Mouse (Mus musculus): ENCODE data around the gene Pdlim7.

The Pdlim7 gene

DNA sequence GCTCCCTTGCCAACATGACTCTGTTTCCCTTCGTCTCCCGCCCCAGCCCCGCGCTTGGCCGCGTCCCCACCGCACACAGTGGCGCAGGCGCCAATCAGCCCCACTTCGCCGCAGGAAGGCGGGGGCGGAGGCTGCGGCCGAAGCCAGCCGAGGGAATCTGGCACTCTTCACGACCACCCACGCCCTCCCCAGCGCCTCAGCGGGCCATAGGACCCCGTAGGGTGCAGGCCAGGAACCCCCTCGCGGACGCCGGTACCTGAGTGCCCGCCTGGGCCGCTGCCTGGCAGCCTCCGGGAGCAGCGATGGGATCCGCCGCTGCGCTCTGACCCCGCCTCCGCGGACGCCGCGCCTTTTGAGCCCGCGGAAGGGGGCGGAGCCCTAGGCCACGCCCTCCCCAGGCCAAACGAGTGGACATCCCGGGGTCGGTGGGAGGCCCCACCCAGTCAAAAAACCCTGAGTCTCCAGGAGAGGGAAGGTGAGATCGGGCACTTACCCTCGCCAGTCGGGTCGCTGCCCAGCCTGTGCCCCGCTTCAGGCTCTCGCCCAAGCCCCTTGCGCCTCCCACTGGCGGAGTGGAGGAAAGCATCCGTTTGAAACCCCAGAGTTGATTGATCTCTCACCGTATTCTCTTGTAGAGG is at the start of gene Pdlim7:
Gene Pdlim7 (minus strand): TSS at position 566 of the 638 bp plus-strand sequence.
- in situ Hi-C loops (cut with MboI, MseI) = loop anchor here (5.0 kb wide), 1 partner anchor 36 kb away; no protein-coding TSS in a partner anchor

DNA sequence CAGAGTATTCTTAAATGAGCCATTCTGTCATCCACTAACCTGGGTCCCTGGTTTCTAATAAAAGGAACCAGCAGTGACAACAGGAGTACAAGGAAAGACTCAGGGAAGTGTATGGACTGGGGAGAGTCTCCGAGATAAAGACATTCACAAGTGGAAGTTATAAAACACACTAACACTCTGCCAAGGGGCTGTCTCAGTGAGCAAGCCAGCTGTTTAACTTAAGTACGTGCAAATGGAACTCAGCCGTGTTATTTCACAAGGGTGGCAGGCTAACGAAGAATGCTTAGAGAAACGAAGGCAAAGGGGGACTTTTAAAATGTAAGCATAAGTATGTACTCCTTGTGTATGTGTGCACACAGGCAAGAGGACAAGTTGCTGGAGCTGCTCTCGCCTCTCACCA is 44.0 kb upstream of the Pdlim7 start:
- in situ Hi-C loops (cut with MboI, MseI) = no loop called here

GRCm38 (mm10) chr13:55555921-55556320 is 42.4 kb upstream of the Pdlim7 start:
- in situ Hi-C loops (cut with MboI, MseI) = no loop called here

DNA sequence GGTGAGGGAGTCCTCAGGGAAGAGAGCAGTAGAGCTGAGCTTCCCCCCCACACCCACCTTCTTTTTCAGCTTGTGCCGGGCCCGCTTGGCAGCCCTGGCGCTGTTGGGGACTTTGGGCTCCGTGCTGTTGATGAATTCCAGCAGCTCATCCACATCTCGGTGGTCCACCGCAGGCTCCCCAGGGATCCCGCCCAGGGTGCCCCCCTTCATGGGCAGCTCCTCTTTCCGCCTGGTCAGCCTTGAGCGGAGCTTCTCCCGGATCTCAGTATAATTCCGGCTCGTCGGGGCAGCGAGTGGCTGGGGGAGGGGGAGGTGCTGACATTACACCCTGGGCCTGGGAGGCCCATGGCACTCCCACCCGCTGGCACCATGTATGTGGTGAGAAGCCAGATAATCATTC is 35.6 kb upstream of the Pdlim7 start:
- in situ Hi-C loops (cut with MboI, MseI) = no loop called here

GRCm38 (mm10) chr13:55548426-55548825 is 35.0 kb upstream of the Pdlim7 start:
- in situ Hi-C loops (cut with MboI, MseI) = no loop called here

- in situ Hi-C loops (cut with MboI, MseI) = no loop called here
Observed at GRCm38 (mm10) chr13:55547916-55548315, 34.4 kb upstream of the Pdlim7 start.

DNA sequence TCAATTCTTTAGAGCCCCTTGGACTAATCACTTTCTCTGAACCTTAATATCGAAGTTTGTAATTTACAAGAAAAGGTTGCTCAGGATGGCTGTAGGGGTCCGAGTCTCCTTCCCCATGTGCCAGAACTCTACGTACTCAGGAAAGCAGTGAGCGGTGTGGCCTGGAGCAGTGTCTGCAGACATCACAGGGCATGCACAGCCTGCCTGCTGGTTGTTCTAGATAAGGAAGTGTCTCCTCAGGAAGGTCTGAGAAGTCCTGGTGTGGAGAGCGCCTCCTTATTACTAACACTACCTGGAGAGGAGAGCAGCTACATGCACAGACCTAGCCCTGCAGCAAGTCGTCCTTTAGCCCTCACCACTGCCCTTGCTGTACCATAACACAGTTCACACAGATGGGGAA is 31.3 kb upstream of the Pdlim7 start:
- in situ Hi-C loops (cut with MboI, MseI) = no loop called here

DNA sequence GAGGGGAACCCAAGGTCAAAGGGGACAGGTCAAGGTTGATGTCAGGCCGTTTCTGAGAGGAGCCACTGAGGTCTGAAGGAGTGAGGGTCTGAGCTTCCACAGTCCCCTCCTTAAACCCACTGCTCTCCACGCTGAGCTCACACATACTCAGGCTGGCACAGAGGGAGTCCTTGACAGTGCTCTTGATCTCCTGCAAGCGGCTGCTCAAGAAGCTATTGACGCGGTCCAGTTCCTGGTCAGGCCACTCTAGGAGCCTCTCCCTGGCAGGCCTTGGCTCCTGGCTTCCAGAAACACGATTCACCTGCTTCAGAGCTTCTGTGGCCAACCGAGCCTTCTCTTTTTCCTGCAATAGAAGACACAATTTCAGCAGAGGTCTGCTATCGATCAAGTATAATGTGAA is 30.0 kb upstream of the Pdlim7 start:
- in situ Hi-C loops (cut with MboI, MseI) = no loop called here

DNA sequence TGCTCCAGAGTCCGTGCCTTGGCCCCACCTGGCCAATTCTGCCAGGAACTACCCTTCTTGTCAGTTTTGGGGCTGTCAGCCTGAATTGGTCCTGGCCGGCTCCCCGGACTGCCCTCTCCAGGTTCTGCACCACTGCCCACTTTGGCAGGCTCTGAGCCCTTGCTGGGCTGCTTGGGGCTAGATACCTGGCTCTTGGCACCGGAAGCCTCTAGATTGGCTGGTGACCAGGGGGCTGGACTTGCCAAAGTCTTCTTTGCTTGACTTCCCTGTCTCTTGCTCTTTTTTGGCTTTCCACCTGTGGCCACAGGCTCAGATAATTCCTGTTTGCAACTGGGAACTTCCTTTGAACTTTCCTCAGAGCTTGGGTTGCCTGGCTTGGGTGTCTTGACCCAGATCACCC is 29.4 kb upstream of the Pdlim7 start:
- in situ Hi-C loops (cut with MboI, MseI) = no loop called here

- in situ Hi-C loops (cut with MboI, MseI) = no loop called here
Observed at GRCm38 (mm10) chr13:55540933-55541332, 27.5 kb upstream of the Pdlim7 start.

DNA sequence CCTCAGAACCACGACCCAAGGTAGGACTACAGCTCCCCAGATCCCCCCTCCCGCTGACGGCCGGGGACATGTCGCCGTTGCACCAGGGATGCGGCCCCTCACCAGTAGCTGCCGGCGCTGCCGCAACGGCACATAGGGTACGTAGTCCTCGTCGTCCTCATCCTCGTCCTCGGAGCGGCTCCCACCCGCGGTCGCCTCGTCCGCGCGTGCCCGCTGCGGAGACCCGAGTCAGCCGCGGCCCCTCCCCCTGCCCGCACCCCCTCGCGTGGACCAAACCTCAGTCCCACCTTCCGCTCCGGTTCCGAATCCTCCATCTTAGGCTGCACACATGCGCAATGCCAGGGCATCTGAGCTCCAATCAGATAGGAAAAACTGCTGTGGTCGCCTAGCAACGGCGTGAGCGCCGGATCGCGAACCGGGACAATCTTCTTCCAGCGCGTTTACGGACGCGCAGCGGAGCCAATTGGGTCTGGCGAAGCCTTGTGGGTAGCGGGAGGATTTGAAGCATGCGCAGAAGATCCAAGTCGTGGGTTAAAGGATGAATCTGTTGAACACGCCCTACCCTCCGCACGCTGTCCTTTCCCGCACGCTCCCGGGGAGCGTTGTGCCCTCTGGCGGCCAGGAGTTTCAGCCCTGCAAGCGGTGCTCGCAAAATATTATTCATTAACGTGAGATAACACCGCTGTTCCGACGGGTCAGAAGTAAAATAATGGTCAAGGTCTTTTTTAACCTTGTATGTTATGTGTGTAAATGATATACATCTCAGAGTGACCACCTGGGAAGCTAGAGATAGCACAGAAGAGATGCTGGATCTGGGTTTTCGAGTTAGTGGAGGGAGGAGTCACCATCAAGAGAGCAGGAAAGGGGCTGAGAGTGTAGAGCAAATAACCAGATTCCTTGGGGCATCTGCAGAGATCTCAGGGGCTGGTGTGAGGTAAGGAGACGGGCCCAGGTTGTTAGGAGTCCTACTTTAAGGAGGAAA is 23.0 kb upstream of the Pdlim7 start, which contains the start of gene Ddx41:
Gene Ddx41 (minus strand): TSS at position 465 of the 982 bp plus-strand sequence.
- in situ Hi-C loops (cut with MboI, MseI) = loop anchor here (10.0 kb wide), 1 partner anchor 332 kb away; the partner anchor contains the start of gene Nsd1

GRCm38 (mm10) chr13:55535796-55536193 is 22.3 kb upstream of the Pdlim7 start:
- in situ Hi-C loops (cut with MboI, MseI) = loop anchor here (10.0 kb wide), 1 partner anchor 331 kb away; the partner anchor contains the start of gene Nsd1

DNA sequence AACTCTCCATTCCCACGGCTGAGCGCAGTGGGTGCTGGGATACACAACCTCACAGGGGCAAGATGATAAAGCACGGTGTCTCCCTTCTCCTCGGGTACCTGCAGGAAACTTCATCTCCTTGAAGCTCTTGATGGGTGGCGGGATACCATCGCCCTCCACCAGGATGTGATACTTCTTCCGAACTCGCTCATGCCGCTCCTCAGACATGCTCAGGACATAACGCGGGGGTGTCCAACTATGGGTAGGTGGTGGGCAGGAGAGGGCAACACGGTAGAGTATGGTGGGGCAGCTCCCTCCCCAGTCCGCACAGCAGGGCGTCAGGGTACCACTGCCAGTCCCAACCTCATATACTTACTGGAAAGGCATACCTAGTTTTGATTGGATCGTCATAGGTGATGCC is 21.7 kb upstream of the Pdlim7 start:
- in situ Hi-C loops (cut with MboI, MseI) = loop anchor here (10.0 kb wide), 1 partner anchor 330 kb away; the partner anchor contains the start of gene Nsd1

GRCm38 (mm10) chr13:55529198-55529915 is 15.9 kb upstream of the Pdlim7 start, which contains the start of gene Dok3:
Dok3 (minus strand) TSS chr13:55529296.
- in situ Hi-C loops (cut with MboI, MseI) = no loop called here

- in situ Hi-C loops (cut with MboI, MseI) = no loop called here
Observed at GRCm38 (mm10) chr13:55527834-55528772, 14.6 kb upstream of the Pdlim7 start.

DNA sequence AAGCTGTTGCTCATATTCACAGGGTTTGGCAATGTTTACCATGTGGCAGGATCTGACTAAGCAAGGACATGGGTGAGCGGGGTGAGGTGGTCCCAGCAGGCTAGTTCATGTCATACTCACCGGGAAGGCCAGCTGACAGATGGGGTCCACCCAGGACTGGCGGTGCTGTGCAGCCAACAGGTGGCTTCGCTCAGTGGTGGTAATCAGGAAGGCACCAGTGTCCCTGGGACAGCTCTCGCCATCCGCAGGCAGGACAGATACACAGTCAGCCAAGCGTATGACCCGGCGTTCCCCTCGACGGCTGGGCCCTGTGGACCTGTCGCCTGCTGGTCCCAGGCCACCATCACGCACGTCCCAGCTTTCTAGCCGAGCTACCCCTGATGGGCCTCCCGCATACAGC is 13.7 kb upstream of the Pdlim7 start:
- in situ Hi-C loops (cut with MboI, MseI) = no loop called here

DNA sequence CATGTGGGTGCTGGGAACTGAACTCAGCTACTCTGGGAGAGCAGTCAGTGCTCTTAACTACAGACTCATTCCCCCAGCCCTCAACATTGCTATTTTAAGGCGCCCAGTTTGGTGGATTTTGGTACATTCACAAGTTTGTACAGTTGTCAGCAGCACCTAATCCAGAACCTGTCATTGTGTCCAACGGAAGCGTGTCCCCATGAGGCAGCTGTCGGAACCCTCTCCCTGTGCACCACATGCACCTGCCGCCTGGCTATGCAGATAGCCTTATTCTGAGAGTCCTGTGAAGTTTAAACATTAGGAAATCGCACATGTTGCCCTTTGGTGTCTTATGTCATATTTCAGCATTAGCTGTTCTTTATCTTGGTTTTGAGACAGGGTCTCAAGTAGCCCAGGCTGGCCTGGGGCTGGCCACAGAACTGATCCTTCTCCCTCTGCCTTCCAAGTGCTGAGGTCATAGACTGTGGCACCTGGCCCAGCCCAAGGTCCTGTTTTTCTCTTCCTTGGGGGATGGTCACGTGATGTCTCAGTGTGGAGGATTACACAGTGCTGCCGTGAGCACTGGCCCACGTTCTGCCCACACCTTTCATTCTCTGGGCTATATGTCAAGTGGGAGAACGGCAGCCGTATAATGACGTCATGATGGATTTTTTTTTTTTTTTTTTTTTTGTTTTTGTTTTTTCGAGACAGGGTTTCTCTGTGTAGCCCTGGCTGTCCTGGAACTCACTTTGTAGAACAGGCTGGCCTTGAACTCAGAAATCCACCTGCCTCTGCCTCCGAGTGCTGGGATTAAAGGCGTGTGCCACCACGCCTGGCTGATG is 12.5 kb upstream of the Pdlim7 start:
- in situ Hi-C loops (cut with MboI, MseI) = no loop called here

GRCm38 (mm10) chr13:55523951-55524600 is 10.6 kb upstream of the Pdlim7 start:
- in situ Hi-C loops (cut with MboI, MseI) = loop anchor here (5.0 kb wide), 1 partner anchor 122 kb away; no protein-coding TSS in a partner anchor

- in situ Hi-C loops (cut with MboI, MseI) = loop anchor here (5.0 kb wide), 1 partner anchor 121 kb away; no protein-coding TSS in a partner anchor
Observed at GRCm38 (mm10) chr13:55523278-55523677, 9.8 kb upstream of the Pdlim7 start.
